Mouse (Mus musculus) heart, adult 2 months (tissue): Measurements from ENCODE around the gene Phf3. TPM values are rescaled to one million over a fixed set of nuclear protein-coding genes. Genes with fewer than 3 reads are reported as not detected.
"Not testable (repeated sequence)": the region's sequence is repeated elsewhere in the genome, so short reads cannot be mapped to it uniquely, and the experiment has no call there.

Experiments used
- DNase-seq, 2 experiments: peaks; one replicate each; pipeline ENCODE4 v3.0.0; 2021
- H3K27ac ChIP-seq: fragments of 200-600 bp; 2 replicates; pipeline ENCODE4 v1.8.1; 2022
- H3K27me3 ChIP-seq: fragments of 200-500 bp; 2 replicates; pipeline ENCODE4 v1.6.1; 2012; ENCODE audit warnings: mild to moderate bottlenecking, low read length, inconsistent platforms, mixed read lengths; ENCODE audit not compliant: control insufficient read depth, insufficient read depth
- H3K36me3 ChIP-seq: fragments of 200-500 bp; 2 replicates; pipeline ENCODE4 v1.6.1; 2012; ENCODE audit warnings: low read length, inconsistent platforms; ENCODE audit not compliant: control insufficient read depth, insufficient read depth
- H3K4me1 ChIP-seq: fragments of 200-500 bp; 2 replicates; pipeline ENCODE4 v1.6.1; 2011; ENCODE audit warnings: low read length; ENCODE audit not compliant: control insufficient read depth, insufficient read depth
- H3K4me3 ChIP-seq: fragments of 200-600 bp; 2 replicates; pipeline ENCODE4 v1.8.1; 2022
- H3K79me2 ChIP-seq: fragments of 200-500 bp; replicated peaks from 2 replicates; pipeline ENCODE4 v1.6.1; 2012; ENCODE audit warnings: mild to moderate bottlenecking, inconsistent platforms, low read length, moderate library complexity, mixed read lengths; ENCODE audit not compliant: control insufficient read depth, insufficient read depth
- H3K9ac ChIP-seq: fragments of 200-500 bp; 2 replicates; pipeline ENCODE4 v1.6.1; 2012; ENCODE audit warnings: low read depth, mild to moderate bottlenecking, control low read depth, inconsistent platforms, low read length, mixed read lengths
- CTCF ChIP-seq: fragments of 200-600 bp; IDR thresholded peaks from 2 replicates; pipeline ENCODE4 v1.8.1; 2022; ENCODE audit warnings: antibody characterized with exemption, mild to moderate bottlenecking, moderate library complexity
- EP300 ChIP-seq: fragments of 200-500 bp; IDR thresholded peaks from 2 replicates; pipeline ENCODE4 v1.6.1; 2011; ENCODE audit warnings: low read depth, low read length, control low read depth; ENCODE audit not compliant: insufficient read depth
- POLR2A ChIP-seq: fragments of 200-500 bp; IDR thresholded peaks from 2 replicates; pipeline ENCODE4 v1.6.1; 2011; ENCODE audit warnings: mild to moderate bottlenecking, low read depth, low read length, control low read depth; ENCODE audit not compliant: insufficient read depth
- WGBS: fragments of 180-500 bp; shearing (Covaris S2); methylation state at CpG from one replicate; pipeline ENCODE4 v1.1.7; 2018; 5-methylcytosine and 5-hydroxymethylcytosine counted together
- intact Hi-C: fragments of 180-260 bp; cut with DNase I; formaldehyde crosslinking; loops from one replicate; pipeline ENCODE4 v1.15.1; 2025
- polyA plus RNA-seq: library from polyadenylated mRNA; depleted of rRNA; stranded (reverse); fragments of >200 nt; gene quantifications from 2 replicates; pipeline ENCODE4 v1.2.3, GENCODE M21; 2012; rRNA removed
- total RNA-seq, 2 experiments: library from RNA; stranded (reverse); gene quantifications; 2 replicates each; pipeline ENCODE4 v1.2.3; 2021

Gene Phf3
- total and polyA plus RNA-seq, 3 experiments = 9.5 to 38.3 (median 34.8) TPM

DNA sequence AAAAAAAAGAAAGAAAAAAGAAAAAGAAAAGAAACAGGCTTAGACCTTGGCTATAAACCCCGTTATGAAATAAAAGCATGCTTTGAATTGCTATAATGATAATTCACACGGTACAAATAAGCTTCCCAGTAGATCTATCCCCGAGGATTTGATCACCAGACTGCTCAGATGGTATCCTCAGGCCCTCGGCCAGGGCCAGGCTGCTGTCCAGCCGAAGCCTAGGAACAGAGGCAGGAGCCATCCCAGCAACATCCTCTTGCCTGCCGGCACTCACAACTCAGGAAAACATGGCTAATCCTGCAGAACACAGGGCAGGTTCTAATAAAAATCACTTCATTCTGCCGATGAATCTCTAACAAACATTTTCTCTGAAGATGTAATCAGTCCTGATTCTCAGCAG, 100.9 kb downstream of the Phf3 start:
- intact Hi-C loops = no loop called here
- Histone ChIP-seq H3K9ac (no peak overlapping the region), H3K79me2 (no peaks in the 10 kb centered on the region), H3K36me3 (no peaks in the 10 kb centered on the region), H3K4me1 (no peaks in the 10 kb centered on the region), H3K4me3 (no peak overlapping the region), H3K27me3 (no peaks in the 10 kb centered on the region), H3K27ac (no peak overlapping the region)
- TF ChIP-seq EP300 = no peak
- 65% methylated on average over 7 of the region's 7 CpGs for WGBS
- no peak for DNase-seq

DNA sequence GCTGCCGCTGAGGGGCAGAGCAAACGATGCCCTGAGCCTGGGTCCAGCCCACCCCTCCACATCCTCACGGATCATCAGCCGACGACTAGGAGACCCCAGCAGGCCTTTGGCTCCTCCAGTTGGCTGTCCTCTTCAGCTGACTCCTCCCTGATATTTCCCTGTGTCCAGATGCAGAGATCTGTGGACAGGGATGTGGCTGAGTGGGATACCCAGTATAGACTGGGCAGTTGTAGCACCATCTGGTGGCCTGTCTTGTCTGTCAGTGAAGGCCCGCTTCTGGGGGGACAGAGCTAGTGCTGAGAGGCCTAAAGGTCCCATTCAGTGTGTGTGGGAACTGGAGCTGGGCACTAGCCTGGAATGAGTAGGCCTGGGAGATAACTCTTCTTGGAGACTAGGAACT, 101.9 kb downstream of the Phf3 start:
- DNase-seq = no peak
- Histone ChIP-seq H3K4me3 (no peak overlapping the region), H3K27me3 (no peaks in the 10 kb centered on the region), H3K36me3 (no peaks in the 10 kb centered on the region), H3K27ac (no peak overlapping the region), H3K79me2 (no peaks in the 10 kb centered on the region), H3K4me1 (no peaks in the 10 kb centered on the region), H3K9ac (no peak overlapping the region)
- 75% methylated on average over 6 of the region's 6 CpGs for WGBS
- TF ChIP-seq EP300 (no peak), POLR2A (no peak), CTCF (0 out of 2 replicates have a peak, but pooled peaks have one; percentile 4)
- intact Hi-C loops = no loop called here

DNA sequence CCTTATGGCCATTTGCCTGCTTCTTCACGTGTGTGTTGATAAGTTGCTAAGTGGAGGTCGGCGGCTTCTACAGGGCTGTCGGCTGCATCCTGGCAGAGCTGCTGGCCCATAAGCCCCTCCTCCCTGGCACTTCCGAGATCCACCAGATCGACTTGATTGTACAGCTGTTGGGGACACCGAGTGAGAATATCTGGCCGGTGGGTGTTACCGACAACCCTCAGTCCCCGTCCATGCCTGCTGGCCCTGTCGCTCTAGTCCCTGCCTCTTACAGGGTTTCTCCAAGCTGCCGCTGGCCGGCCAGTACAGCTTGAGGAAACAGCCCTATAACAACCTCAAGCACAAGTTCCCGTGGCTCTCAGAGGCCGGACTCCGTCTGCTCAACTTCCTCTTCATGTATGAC, 103.1 kb downstream of the Phf3 start:
- DNase-seq, H3K27ac ChIP-seq, H3K27me3 ChIP-seq, H3K4me1 ChIP-seq, H3K79me2 ChIP-seq, intact Hi-C loops, H3K9ac ChIP-seq, H3K4me3 ChIP-seq, H3K36me3 ChIP-seq: not testable (repeated sequence)
- 79% methylated on average over 13 of the region's 16 CpGs for WGBS

DNA sequence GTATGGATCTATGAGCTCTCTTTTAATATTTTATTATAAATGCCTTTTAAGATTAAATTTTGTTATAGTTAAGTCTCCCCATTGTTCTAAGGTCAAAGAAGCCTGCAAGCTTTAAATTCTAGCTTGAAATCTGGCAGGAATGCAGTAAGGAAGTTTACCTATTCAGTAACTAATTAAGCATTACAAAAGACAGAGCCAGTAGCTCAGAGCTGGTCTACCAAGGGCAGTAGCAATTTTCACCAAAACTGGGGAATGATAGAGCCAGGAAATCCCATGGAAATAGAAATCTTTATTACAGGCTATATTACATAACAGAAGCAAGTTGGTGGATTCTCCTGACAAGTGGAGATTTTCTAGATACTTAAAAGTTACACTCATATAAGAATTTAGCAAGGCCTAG, 116.9 kb downstream of the Phf3 start:
- H3K9ac ChIP-seq = no peak overlapping the region
- H3K27me3 ChIP-seq = no peaks in the 10 kb centered on the region
- no peaks in the 10 kb centered on the region for H3K79me2 ChIP-seq
- no peak for DNase-seq
- TF ChIP-seq EP300 (no peak), POLR2A (no peak), CTCF (no peak)
- H3K4me1 ChIP-seq = no peaks in the 10 kb centered on the region
- no peak overlapping the region for H3K27ac ChIP-seq
- H3K36me3 ChIP-seq = no peaks in the 10 kb centered on the region
- intact Hi-C loops = no loop called here
- no peak overlapping the region for H3K4me3 ChIP-seq

DNA sequence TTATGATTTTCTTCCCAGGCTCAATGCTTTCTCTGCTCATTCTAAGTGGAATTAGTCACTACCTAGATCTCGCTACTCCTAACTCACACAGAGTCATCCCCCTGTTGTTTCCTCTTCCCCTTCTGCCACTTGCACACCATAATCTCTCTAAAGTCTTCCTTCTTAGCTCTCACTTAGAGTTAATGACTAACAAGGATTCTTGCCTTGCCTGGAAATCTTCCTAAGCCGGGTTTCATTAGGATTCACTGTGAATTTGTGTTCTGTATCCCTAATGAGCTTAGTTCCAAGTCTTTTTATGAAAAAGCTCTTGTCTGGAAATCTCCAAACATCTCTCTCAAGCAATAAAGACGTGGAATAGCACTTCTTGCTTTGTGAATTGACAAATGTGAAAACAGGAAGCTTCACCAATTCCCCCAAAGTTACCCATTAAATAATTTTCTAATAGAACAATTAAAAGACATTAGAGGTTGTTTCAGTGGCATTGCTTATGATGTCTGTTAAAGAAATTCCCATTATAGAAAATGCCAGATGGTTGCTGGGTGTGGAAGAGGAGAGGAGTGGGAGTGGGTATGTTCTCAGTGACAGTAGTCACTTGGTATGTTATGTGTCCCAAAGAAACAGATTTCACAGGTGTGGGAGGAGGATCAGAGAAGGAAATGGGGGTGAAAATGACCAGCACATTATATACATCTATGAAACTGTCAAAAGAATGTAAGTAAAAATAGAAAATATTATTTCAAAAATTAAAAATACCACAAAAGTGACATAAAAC, 118.1 kb downstream of the Phf3 start:
- Histone ChIP-seq H3K27ac (no peak overlapping the region), H3K79me2 (no peaks in the 10 kb centered on the region), H3K36me3 (no peaks in the 10 kb centered on the region), H3K4me1 (no peaks in the 10 kb centered on the region), H3K27me3 (no peaks in the 10 kb centered on the region), H3K4me3 (no peak overlapping the region), H3K9ac (no peak overlapping the region)
- WGBS = 65% methylated on average over 3 of the region's 3 CpGs
- DNase-seq = no peak
- TF ChIP-seq EP300 = no peak
- no peak for TF ChIP-seq CTCF
- no peak for TF ChIP-seq POLR2A
- intact Hi-C loops = no loop called here

Other genes with a start within 250 kb of the Phf3 start
- gene AC153137.1, start 104.0 kb upstream of the Phf3 start, total RNA-seq = not detected
- not detected in 2 replicates for gene AC153137.1, start 104.0 kb upstream of the Phf3 start, polyA plus RNA-seq